Mouse (Mus musculus) heart, postnatal 0 days (tissue): Measurements from ENCODE around the gene Aprt. TPM values are rescaled to one million over a fixed set of nuclear protein-coding genes. Genes with fewer than 3 reads are reported as not detected.

Source experiments
- ATAC-seq: fragments of 200-750 bp; cut with Nextera tagmentation; 2 replicates; pipeline ENCODE4 v1.8.0; 2017; ENCODE audit warnings: low read depth, moderate number of reproducible peaks, moderate library complexity; ENCODE audit not compliant: insufficient read depth
- DNase-seq: peaks from one replicate; pipeline ENCODE4 v3.0.0-alpha.2; 2016; ENCODE audit warnings: low spot score
- H3K27ac ChIP-seq: fragments of 300-500 bp; sonication (generic); 2 replicates; pipeline ENCODE4 v1.5.1; 2014; ENCODE audit warnings: low read depth, mild to moderate bottlenecking
- H3K27me3 ChIP-seq: fragments of 300-500 bp; sonication (generic); 2 replicates; pipeline ENCODE4 v1.6.1; 2014; ENCODE audit warnings: low read length, mixed read lengths; ENCODE audit not compliant: control insufficient read depth, insufficient read depth
- H3K36me3 ChIP-seq: fragments of 300-500 bp; sonication (generic); replicated peaks from 2 replicates; pipeline ENCODE4 v1.6.1; 2014; ENCODE audit warnings: low read length, mixed read lengths; ENCODE audit not compliant: control insufficient read depth, insufficient read depth
- H3K4me1 ChIP-seq: fragments of 300-500 bp; sonication (generic); 2 replicates; pipeline ENCODE4 v1.6.1; 2014; ENCODE audit warnings: antibody characterized with exemption; ENCODE audit not compliant: control insufficient read depth, insufficient read depth
- H3K4me2 ChIP-seq: fragments of 300-500 bp; sonication (generic); 2 replicates; pipeline ENCODE4 v1.6.1; 2014; ENCODE audit warnings: low read depth, mild to moderate bottlenecking, low read length, moderate library complexity
- H3K4me3 ChIP-seq: fragments of 300-500 bp; sonication (generic); 2 replicates; pipeline ENCODE4 v1.5.1; 2014; ENCODE audit warnings: low read depth, low read length
- H3K9ac ChIP-seq: fragments of 300-500 bp; sonication (generic); replicated peaks from 2 replicates; pipeline ENCODE4 v1.6.1; 2014; ENCODE audit warnings: low read depth, low read length, mixed read lengths
- H3K9me3 ChIP-seq: fragments of 300-500 bp; sonication (generic); replicated peaks from 2 replicates; pipeline ENCODE4 v1.6.1; 2016; ENCODE audit warnings: low read length; ENCODE audit not compliant: control insufficient read depth
- CTCF ChIP-seq: IDR thresholded peaks from 2 replicates; pipeline ENCODE4 v1.5.1; 2016; ENCODE audit warnings: antibody characterized with exemption, control low read depth, low read depth
- EP300 ChIP-seq: IDR thresholded peaks from 2 replicates; pipeline ENCODE4 v1.6.1; 2016; ENCODE audit warnings: antibody characterized with exemption, low read depth
- WGBS: fragments of 180-500 bp; shearing (Covaris S2); extraction: QIAGEN DNeasy Blood & Tissue Kit; methylation state at CpG from one replicate; pipeline ENCODE4 v1.1.7; 2014; 5-methylcytosine and 5-hydroxymethylcytosine counted together
- polyA plus RNA-seq: library from polyadenylated mRNA; unstranded; fragments of >200 nt; fragmentation: Nextera tagmentation; extraction: Ambion mirVana; gene quantifications from 2 replicates; pipeline ENCODE4 v1.2.1, GENCODE M21; 2015
- total RNA-seq: library from RNA; depleted of rRNA; stranded (reverse); fragments of >200 nt; gene quantifications from 2 replicates; pipeline ENCODE4 v1.2.3, GENCODE M21; 2014; ENCODE audit warnings: low replicate concordance

Gene Aprt
- total and polyA plus RNA-seq, 2 experiments from 2014 or later = 112 to 119 TPM

- ATAC-seq (no peak), DNase-seq (no peak)
- H3K36me3 ChIP-seq = peaks cover 28% of the 10 kb centered on the region
- H3K27me3 ChIP-seq = no peaks in the 10 kb centered on the region
- WGBS = 94% methylated on average over 3 of the region's 3 CpGs
- no peak for TF ChIP-seq EP300
- no peak for TF ChIP-seq CTCF
- no peak overlapping the region for H3K27ac ChIP-seq
- peaks cover 31% of the 10 kb centered on the region for H3K4me1 ChIP-seq
- no peak overlapping the region for H3K9ac ChIP-seq
- no peaks in the 10 kb centered on the region for H3K9me3 ChIP-seq
- H3K4me2 ChIP-seq = no peak overlapping the region
- H3K4me3 ChIP-seq = no peak overlapping the region
These were observed 4.0 kb downstream of the Aprt start for GRCm38 (mm10) chr8:122572751-122573150.

GRCm38 (mm10) chr8:122571750-122572267, 4.9 kb downstream of the Aprt start:
- H3K27ac ChIP-seq = no peak overlapping the region
- peaks cover 28% of the 10 kb centered on the region for H3K36me3 ChIP-seq
- no peak overlapping the region for H3K4me2 ChIP-seq
- no peaks in the 10 kb centered on the region for H3K27me3 ChIP-seq
- no peak overlapping the region for H3K4me3 ChIP-seq
- H3K4me1 ChIP-seq = peaks cover 35% of the 10 kb centered on the region
- no peaks in the 10 kb centered on the region for H3K9me3 ChIP-seq
- DNase-seq = no peak
- no peak for ATAC-seq
- H3K9ac ChIP-seq = no peak overlapping the region
- TF ChIP-seq CTCF (no peak), EP300 (no peak)
- 90% methylated on average over 17 of the region's 17 CpGs for WGBS

- H3K36me3 ChIP-seq = peaks cover 28% of the 10 kb centered on the region
- 89% methylated on average over 11 of the region's 11 CpGs for WGBS
- no peak for DNase-seq
These were observed 5.6 kb downstream of the Aprt start for GRCm38 (mm10) chr8:122571153-122571552.

GRCm38 (mm10) chr8:122569996-122570395, 6.7 kb downstream of the Aprt start:
- no peak overlapping the region for H3K4me2 ChIP-seq

More at GRCm38 (mm10) chr8:122571153-122571552, 5.6 kb downstream of the Aprt start:
- TF ChIP-seq EP300 (no peak), CTCF (no peak)
- no peak overlapping the region for H3K4me2 ChIP-seq
- peaks cover 39% of the 10 kb centered on the region for H3K4me1 ChIP-seq
- no peak overlapping the region for H3K4me3 ChIP-seq
- H3K9me3 ChIP-seq = no peaks in the 10 kb centered on the region
- no peak overlapping the region for H3K27ac ChIP-seq
- H3K27me3 ChIP-seq = no peaks in the 10 kb centered on the region
- no peak overlapping the region for H3K9ac ChIP-seq
- no peak for ATAC-seq

GRCm38 (mm10) chr8:122569329-122569728, 7.4 kb downstream of the Aprt start:
- ATAC-seq = no peak

More at GRCm38 (mm10) chr8:122569996-122570395, 6.7 kb downstream of the Aprt start:
- Histone ChIP-seq H3K36me3 (peaks cover 28% of the 10 kb centered on the region), H3K4me3 (no peak overlapping the region), H3K4me1 (peaks cover 28% of the 10 kb centered on the region), H3K27ac (no peak overlapping the region), H3K9ac (no peak overlapping the region), H3K9me3 (no peaks in the 10 kb centered on the region), H3K27me3 (no peaks in the 10 kb centered on the region)
- no peak for TF ChIP-seq EP300
- no peak for TF ChIP-seq CTCF
- DNase-seq (no peak), ATAC-seq (no peak)
- 94% methylated on average over 16 of the region's 16 CpGs for WGBS

GRCm38 (mm10) chr8:122568881-122569309, 7.8 kb downstream of the Aprt start:
- peak overlapping the region; percentile 70 for H3K4me2 ChIP-seq
- H3K9me3 ChIP-seq = no peaks in the 10 kb centered on the region
- DNase-seq (no peak), ATAC-seq (no peak)
- TF ChIP-seq CTCF = no peak
- TF ChIP-seq EP300 = no peak
- 31% methylated on average over 10 of the region's 10 CpGs for WGBS
- no peak overlapping the region for H3K27ac ChIP-seq
- peak overlapping the region; percentile 57 for H3K4me3 ChIP-seq
- no peaks in the 10 kb centered on the region for H3K27me3 ChIP-seq
- H3K4me1 ChIP-seq = peaks cover 20% of the 10 kb centered on the region
- H3K36me3 ChIP-seq = peaks cover 28% of the 10 kb centered on the region
- H3K9ac ChIP-seq = peak overlapping the region; percentile 67; the same call in 1 of the 2 replicates

More at GRCm38 (mm10) chr8:122569329-122569728, 7.4 kb downstream of the Aprt start:
- Histone ChIP-seq H3K4me3 (peak overlapping the region; percentile 57; the same call in 1 of the 2 replicates), H3K9ac (no peak overlapping the region; the same call in 1 of the 2 replicates), H3K36me3 (peaks cover 28% of the 10 kb centered on the region), H3K4me2 (peak overlapping the region; percentile 70), H3K27me3 (no peaks in the 10 kb centered on the region), H3K27ac (no peak overlapping the region), H3K9me3 (no peaks in the 10 kb centered on the region), H3K4me1 (peaks cover 21% of the 10 kb centered on the region)
- 61% methylated on average over 9 of the region's 9 CpGs for WGBS
- TF ChIP-seq CTCF (no peak), EP300 (no peak)
- no peak for DNase-seq
